Mouse (Mus musculus): ENCODE data around the gene Fthl17d.
"Not testable (repeated sequence)": the region's sequence is repeated elsewhere in the genome, so short reads cannot be mapped to it uniquely, and the experiment has no call there.

Gene Fthl17d

GRCm38 (mm10) chrX:8986655-8987054, at the start of gene Fthl17d:
TSS of gene Fthl17d (minus strand) at chrX:8986755.
- not testable (repeated sequence) for DNase-seq

- not testable (repeated sequence) for DNase-seq
Observed at GRCm38 (mm10) chrX:9033193-9033592, 46.6 kb upstream of the Fthl17d start, which contains the start of gene Fthl17e. TSS of gene Fthl17e (plus strand) at chrX:9033493.

GRCm38 (mm10) chrX:9019481-9019880, 32.9 kb upstream of the Fthl17d start:
- DNase-seq, result no peak

- no peak for DNase-seq
Observed at GRCm38 (mm10) chrX:9016079-9016478, 29.5 kb upstream of the Fthl17d start.

- DNase-seq, result not testable (repeated sequence)
Observed at GRCm38 (mm10) chrX:8976459-8976858, 10.1 kb downstream of the Fthl17d start, which contains the start of gene Fthl17c. TSS of gene Fthl17c (minus strand) at chrX:8976559.

- not testable (repeated sequence) for DNase-seq
Observed at GRCm38 (mm10) chrX:8964618-8965017, 21.9 kb downstream of the Fthl17d start.

- DNase-seq, result not testable (repeated sequence)
Observed at GRCm38 (mm10) chrX:8962875-8963274, 23.7 kb downstream of the Fthl17d start, which contains the start of gene Fthl17b. TSS of gene Fthl17b (minus strand) at chrX:8962975.

GRCm38 (mm10) chrX:8948130-8948805, 38.3 kb downstream of the Fthl17d start:
- DNase-seq, result peak; percentile 87

GRCm38 (mm10) chrX:8944041-8944440, 42.5 kb downstream of the Fthl17d start:
- DNase-seq, result no peak
